Mouse (Mus musculus) heart, embryonic 16.5 days (tissue): ENCODE data around the gene Psen1. TPM values are rescaled to one million over a fixed set of nuclear protein-coding genes. Genes with fewer than 3 reads are reported as not detected.

Experiments used
- ATAC-seq: fragments of 200-750 bp; cut with Nextera tagmentation; replicated peaks from 2 replicates; pipeline ENCODE4 v1.8.0; 2017; ENCODE audit warnings: moderate number of reproducible peaks; ENCODE audit not compliant: insufficient read depth, low FRiP score; ENCODE audit errors: extremely low read depth
- H3K27ac ChIP-seq: fragments of 300-500 bp; sonication (generic); 2 replicates; pipeline ENCODE4 v1.5.1; 2014; ENCODE audit warnings: mild to moderate bottlenecking, low read length, control low read depth, moderate library complexity
- H3K27me3 ChIP-seq: fragments of 300-500 bp; sonication (generic); 2 replicates; pipeline ENCODE4 v1.6.1; 2014; ENCODE audit warnings: low read length, mixed read lengths; ENCODE audit not compliant: control insufficient read depth, insufficient read depth
- H3K36me3 ChIP-seq: fragments of 300-500 bp; sonication (generic); 2 replicates; pipeline ENCODE4 v1.6.1; 2014; ENCODE audit not compliant: control insufficient read depth, insufficient read depth
- H3K4me1 ChIP-seq: fragments of 300-500 bp; sonication (generic); 2 replicates; pipeline ENCODE4 v1.6.1; 2014; ENCODE audit warnings: low read length, mixed read lengths; ENCODE audit not compliant: control insufficient read depth, insufficient read depth
- H3K4me2 ChIP-seq: fragments of 300-500 bp; sonication (generic); 2 replicates; pipeline ENCODE4 v1.6.1; 2014; ENCODE audit warnings: low read depth, mild to moderate bottlenecking, control low read depth, low read length
- H3K4me3 ChIP-seq: fragments of 300-500 bp; sonication (generic); 2 replicates; pipeline ENCODE4 v1.5.1; 2014; ENCODE audit warnings: mild to moderate bottlenecking, control low read depth, low read length
- H3K9ac ChIP-seq: fragments of 300-500 bp; sonication (generic); 2 replicates; pipeline ENCODE4 v1.6.1; 2014; ENCODE audit warnings: low read length, control low read depth
- H3K9me3 ChIP-seq: fragments of 300-500 bp; sonication (generic); replicated peaks from 2 replicates; pipeline ENCODE4 v1.6.1; 2016; ENCODE audit warnings: low read length; ENCODE audit not compliant: control insufficient read depth
- WGBS: fragments of 180-500 bp; shearing (Covaris S2); extraction: QIAGEN DNeasy Blood & Tissue Kit; methylation state at CpG from one replicate; pipeline ENCODE4 v1.1.7; 2014; 5-methylcytosine and 5-hydroxymethylcytosine counted together
- polyA plus RNA-seq: library from polyadenylated mRNA; unstranded; fragments of >200 nt; fragmentation: Nextera tagmentation; extraction: Ambion mirVana; gene quantifications from 2 replicates; pipeline ENCODE4 v1.2.1, GENCODE M21; 2015

Psen1 gene
- polyA plus RNA-seq, 1 experiment from 2014 or later, result 49.4 TPM

GRCm38 (mm10) chr12:83694011-83694410 is 6.1 kb downstream of the Psen1 start:
- no peak overlapping the region for H3K4me2 ChIP-seq
- no peaks in the 10 kb centered on the region for H3K9me3 ChIP-seq
- no peak overlapping the region for H3K9ac ChIP-seq
- ATAC-seq, result no peak
- H3K4me3 ChIP-seq, result no peak overlapping the region
- peaks cover 5% of the 10 kb centered on the region for H3K4me1 ChIP-seq
- no peaks in the 10 kb centered on the region for H3K27me3 ChIP-seq
- H3K36me3 ChIP-seq, result no peaks in the 10 kb centered on the region
- WGBS, result 89% methylated on average over 5 of the region's 5 CpGs
- H3K27ac ChIP-seq, result no peak overlapping the region

DNA sequence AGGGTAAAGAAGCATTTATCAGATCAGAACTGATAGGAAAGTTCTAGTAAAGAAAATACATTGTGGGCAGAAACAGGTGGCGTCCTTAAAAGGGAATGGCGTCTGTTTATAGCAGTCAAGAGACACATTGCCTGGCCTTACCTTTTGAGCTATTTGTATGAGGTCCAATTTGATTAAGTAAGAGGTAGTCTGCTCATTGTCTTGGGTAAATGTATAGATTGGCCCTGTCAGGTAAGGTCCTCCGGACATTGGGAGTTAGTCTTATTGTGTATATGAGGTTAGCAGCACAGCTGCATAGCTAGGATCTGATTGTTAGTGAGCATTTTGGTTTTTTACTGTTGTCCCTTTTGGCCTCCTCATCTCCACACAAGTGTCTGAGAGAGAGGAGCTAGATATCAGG is 6.7 kb downstream of the Psen1 start:
- H3K4me3 ChIP-seq, result no peak overlapping the region
- no peaks in the 10 kb centered on the region for H3K9me3 ChIP-seq
- no peak for ATAC-seq
- no peaks in the 10 kb centered on the region for H3K27me3 ChIP-seq
- no peak overlapping the region for H3K27ac ChIP-seq
- H3K4me1 ChIP-seq, result no peaks in the 10 kb centered on the region; the same call in 1 of the 2 replicates
- no peak overlapping the region for H3K4me2 ChIP-seq
- H3K36me3 ChIP-seq, result peaks cover 3% of the 10 kb centered on the region; the same call in 1 of the 2 replicates
- 82% methylated on average over 3 of the region's 3 CpGs for WGBS
- H3K9ac ChIP-seq, result no peak overlapping the region

DNA sequence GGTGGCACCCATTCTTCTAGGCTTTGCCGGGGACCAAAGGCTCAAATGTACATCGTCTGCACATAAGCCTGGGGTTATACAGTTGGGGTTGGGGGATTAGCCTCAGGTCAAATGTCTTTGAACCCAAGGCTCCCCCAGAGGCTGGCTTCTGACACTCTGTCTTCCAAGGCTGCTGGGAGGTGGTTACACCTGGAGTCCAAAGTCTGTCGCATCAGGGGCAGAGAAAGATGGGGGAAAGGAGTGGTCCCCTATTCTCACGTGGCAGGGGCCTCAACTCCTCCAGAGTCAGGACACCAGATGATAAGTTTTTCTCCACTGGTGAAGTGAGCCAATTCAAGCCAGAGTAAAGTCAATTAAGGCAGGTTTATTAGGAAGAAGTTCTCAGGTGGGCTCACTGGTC is 10.7 kb downstream of the Psen1 start:
- no peak for ATAC-seq
- Histone ChIP-seq H3K27me3 (no peaks in the 10 kb centered on the region), H3K4me3 (no peak overlapping the region), H3K9ac (no peak overlapping the region), H3K4me1 (no peaks in the 10 kb centered on the region), H3K27ac (no peak overlapping the region), H3K4me2 (no peak overlapping the region), H3K9me3 (no peaks in the 10 kb centered on the region), H3K36me3 (peaks cover 7% of the 10 kb centered on the region; the same call in 1 of the 2 replicates)
- 86% methylated on average over 4 of the region's 4 CpGs for WGBS

GRCm38 (mm10) chr12:83701608-83702007 is 13.7 kb downstream of the Psen1 start:
- no peak for ATAC-seq

GRCm38 (mm10) chr12:83702796-83703195 is 14.8 kb downstream of the Psen1 start:
- H3K4me3 ChIP-seq, result no peak overlapping the region
- no peak overlapping the region for H3K4me2 ChIP-seq
- ATAC-seq, result no peak
- H3K4me1 ChIP-seq, result no peaks in the 10 kb centered on the region
- no peak overlapping the region for H3K27ac ChIP-seq
- WGBS, result 85% methylated on average over 4 of the region's 4 CpGs
- H3K9ac ChIP-seq, result no peak overlapping the region
- H3K9me3 ChIP-seq, result no peaks in the 10 kb centered on the region
- no peaks in the 10 kb centered on the region for H3K27me3 ChIP-seq
- peaks cover 7% of the 10 kb centered on the region; the same call in 1 of the 2 replicates for H3K36me3 ChIP-seq

More at GRCm38 (mm10) chr12:83701608-83702007, 13.7 kb downstream of the Psen1 start:
- WGBS, result 89% methylated on average over 7 of the region's 7 CpGs
- Histone ChIP-seq H3K27me3 (no peaks in the 10 kb centered on the region), H3K4me2 (no peak overlapping the region), H3K9ac (no peak overlapping the region), H3K9me3 (no peaks in the 10 kb centered on the region), H3K27ac (no peak overlapping the region), H3K4me3 (no peak overlapping the region), H3K4me1 (no peaks in the 10 kb centered on the region), H3K36me3 (peaks cover 7% of the 10 kb centered on the region; the same call in 1 of the 2 replicates)

DNA sequence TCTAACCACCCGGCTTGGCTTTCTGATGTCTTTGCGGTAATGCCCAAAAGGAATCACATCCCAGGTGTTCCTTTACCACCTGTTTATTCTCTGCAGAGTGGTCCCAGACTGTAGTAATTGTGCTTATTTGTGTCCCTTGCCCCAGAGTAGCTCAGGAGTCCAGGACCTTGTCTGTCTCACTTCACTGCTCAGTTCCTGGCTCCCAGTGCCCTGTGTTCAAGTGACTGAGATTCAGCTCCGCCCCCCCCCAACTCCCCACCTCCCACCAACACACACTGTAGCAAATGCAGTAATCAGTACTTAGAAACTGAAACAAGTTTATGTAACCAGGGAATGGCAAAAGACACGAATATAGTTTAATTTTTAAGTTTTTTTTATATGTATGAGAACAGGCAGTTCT is 19.0 kb downstream of the Psen1 start:
- H3K9me3 ChIP-seq, result no peaks in the 10 kb centered on the region
- no peaks in the 10 kb centered on the region for H3K27me3 ChIP-seq
- H3K4me1 ChIP-seq, result no peaks in the 10 kb centered on the region
- no peak overlapping the region for H3K27ac ChIP-seq
- no peak overlapping the region for H3K4me2 ChIP-seq
- no peaks in the 10 kb centered on the region; the same call in 1 of the 2 replicates for H3K36me3 ChIP-seq
- 92% methylated on average over 4 of the region's 4 CpGs for WGBS
- no peak for ATAC-seq
- no peak overlapping the region for H3K9ac ChIP-seq
- H3K4me3 ChIP-seq, result no peak overlapping the region

GRCm38 (mm10) chr12:83708160-83709092 is 20.5 kb downstream of the Psen1 start:
- peaks cover 12% of the 10 kb centered on the region for H3K36me3 ChIP-seq
- no peak overlapping the region for H3K4me3 ChIP-seq
- no peaks in the 10 kb centered on the region for H3K9me3 ChIP-seq
- H3K27me3 ChIP-seq, result no peaks in the 10 kb centered on the region
- no peak for ATAC-seq
- no peaks in the 10 kb centered on the region for H3K4me1 ChIP-seq
- H3K9ac ChIP-seq, result no peak overlapping the region
- no peak overlapping the region for H3K4me2 ChIP-seq
- 83% methylated on average over 7 of the region's 7 CpGs for WGBS
- no peak overlapping the region for H3K27ac ChIP-seq

GRCm38 (mm10) chr12:83709934-83710333 is 22.0 kb downstream of the Psen1 start:
- no peak overlapping the region for H3K9ac ChIP-seq
- 88% methylated on average over 2 of the region's 2 CpGs for WGBS
- H3K27me3 ChIP-seq, result no peaks in the 10 kb centered on the region
- no peak overlapping the region for H3K4me2 ChIP-seq
- no peaks in the 10 kb centered on the region for H3K4me1 ChIP-seq
- H3K27ac ChIP-seq, result no peak overlapping the region
- no peak for ATAC-seq
- H3K4me3 ChIP-seq, result no peak overlapping the region
- H3K9me3 ChIP-seq, result no peaks in the 10 kb centered on the region
- H3K36me3 ChIP-seq, result peaks cover 12% of the 10 kb centered on the region

DNA sequence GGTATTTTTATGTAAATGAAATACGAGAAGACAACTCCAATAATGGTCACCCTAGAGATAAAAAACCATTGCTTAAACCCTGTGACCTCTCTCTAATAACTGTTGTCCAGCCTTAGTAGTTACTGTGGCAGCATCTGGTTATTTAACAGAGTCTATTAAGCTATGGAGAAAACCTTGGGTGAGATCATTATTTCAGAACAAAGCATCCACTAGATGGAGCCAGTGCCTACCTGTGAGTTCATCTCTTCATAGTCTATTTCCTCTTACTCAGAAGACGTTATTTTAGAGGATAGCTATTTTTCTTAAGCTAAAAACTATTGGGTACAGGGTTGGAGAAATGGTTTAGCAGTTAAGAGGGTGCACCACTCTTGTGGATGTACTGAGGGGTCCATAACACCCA is 25.8 kb downstream of the Psen1 start:
- peaks cover 23% of the 10 kb centered on the region for H3K36me3 ChIP-seq
- ATAC-seq, result no peak; the same call in 1 of the 2 replicates
- 45% methylated on average over 2 of the region's 2 CpGs for WGBS
- H3K27ac ChIP-seq, result no peak overlapping the region
- no peak overlapping the region for H3K9ac ChIP-seq
- H3K27me3 ChIP-seq, result no peaks in the 10 kb centered on the region
- H3K4me1 ChIP-seq, result no peaks in the 10 kb centered on the region
- H3K9me3 ChIP-seq, result no peaks in the 10 kb centered on the region
- no peak overlapping the region for H3K4me2 ChIP-seq
- H3K4me3 ChIP-seq, result no peak overlapping the region
